Mouse (Mus musculus) forebrain, embryonic 11.5 days (tissue): ENCODE data around the gene Thsd4. TPM values are rescaled to one million over a fixed set of nuclear protein-coding genes. Genes with fewer than 3 reads are reported as not detected.

ENCODE experiments used
- ATAC-seq: fragments of 200-750 bp; cut with Nextera tagmentation; replicated peaks from 2 replicates; pipeline ENCODE4 v1.8.0; 2017; ENCODE audit warnings: moderate TSS enrichment; ENCODE audit not compliant: low FRiP score
- DNase-seq: peaks from one replicate; pipeline ENCODE4 v3.0.0-alpha.2; 2017; ENCODE audit warnings: low spot score
- H3K27ac ChIP-seq: fragments of 300-500 bp; sonication (generic); 2 replicates; pipeline ENCODE4 v1.5.1; 2014; ENCODE audit warnings: low read depth, low read length
- H3K27me3 ChIP-seq: fragments of 300-500 bp; sonication (generic); 2 replicates; pipeline ENCODE4 v1.6.1; 2014; ENCODE audit warnings: mild to moderate bottlenecking, low read length, mixed read lengths; ENCODE audit not compliant: control insufficient read depth, insufficient read depth
- H3K36me3 ChIP-seq: fragments of 300-500 bp; sonication (generic); 2 replicates; pipeline ENCODE4 v1.6.1; 2014; ENCODE audit warnings: mild to moderate bottlenecking, low read length, moderate library complexity, mixed read lengths; ENCODE audit not compliant: control insufficient read depth, insufficient read depth
- H3K4me1 ChIP-seq: fragments of 300-500 bp; sonication (generic); replicated peaks from 2 replicates; pipeline ENCODE4 v1.6.1; 2014; ENCODE audit warnings: low read length, mixed read lengths; ENCODE audit not compliant: control insufficient read depth, insufficient read depth
- H3K4me2 ChIP-seq: fragments of 300-500 bp; sonication (generic); 2 replicates; pipeline ENCODE4 v1.6.1; 2014; ENCODE audit warnings: low read depth, mild to moderate bottlenecking, low read length, moderate library complexity, mixed read lengths; ENCODE audit not compliant: severe bottlenecking
- H3K4me3 ChIP-seq: fragments of 300-500 bp; sonication (generic); 2 replicates; pipeline ENCODE4 v1.5.1; 2014; ENCODE audit warnings: low read depth, low read length
- H3K9ac ChIP-seq: fragments of 300-500 bp; sonication (generic); 2 replicates; pipeline ENCODE4 v1.6.1; 2014; ENCODE audit warnings: low read length
- H3K9me3 ChIP-seq: fragments of 300-500 bp; sonication (generic); 2 replicates; pipeline ENCODE4 v1.6.1; 2016; ENCODE audit warnings: low read length, mixed read lengths; ENCODE audit not compliant: control insufficient read depth
- WGBS: fragments of 180-500 bp; shearing (Covaris S2); extraction: QIAGEN DNeasy Blood & Tissue Kit; methylation state at CpG from one replicate; pipeline ENCODE4 v1.1.7; 2014; 5-methylcytosine and 5-hydroxymethylcytosine counted together
- polyA plus RNA-seq: library from polyadenylated mRNA; unstranded; fragments of >200 nt; fragmentation: Nextera tagmentation; extraction: Ambion mirVana; gene quantifications from 2 replicates; pipeline ENCODE4 v1.2.1, GENCODE M21; 2014

Thsd4 gene
- polyA plus RNA-seq, 1 experiment from 2014 or later, result 4.6 TPM

GRCm38 (mm10) chr9:60166990-60167389, 354.9 kb downstream of the Thsd4 start:
- Histone ChIP-seq H3K36me3 (no peaks in the 10 kb centered on the region), H3K27ac (no peak overlapping the region), H3K4me3 (no peak overlapping the region), H3K4me2 (no peak overlapping the region), H3K27me3 (no peaks in the 10 kb centered on the region), H3K9ac (no peak overlapping the region), H3K4me1 (no peaks in the 10 kb centered on the region), H3K9me3 (no peaks in the 10 kb centered on the region)
- 78% methylated on average over 4 of the region's 4 CpGs for WGBS
- DNase-seq, result no peak
- no peak for ATAC-seq

- Histone ChIP-seq H3K9ac (no peak overlapping the region), H3K4me3 (no peak overlapping the region), H3K4me1 (no peaks in the 10 kb centered on the region), H3K9me3 (no peaks in the 10 kb centered on the region), H3K27me3 (no peaks in the 10 kb centered on the region), H3K4me2 (no peak overlapping the region), H3K36me3 (no peaks in the 10 kb centered on the region), H3K27ac (no peak overlapping the region)
- DNase-seq (no peak), ATAC-seq (no peak)
- WGBS, result 42% methylated on average over 5 of the region's 5 CpGs
Observed at GRCm38 (mm10) chr9:60160855-60161254, 361.0 kb downstream of the Thsd4 start.

GRCm38 (mm10) chr9:60160194-60160593, 361.7 kb downstream of the Thsd4 start:
- ATAC-seq (no peak), DNase-seq (no peak)
- Histone ChIP-seq H3K9ac (no peak overlapping the region), H3K36me3 (no peaks in the 10 kb centered on the region), H3K27me3 (no peaks in the 10 kb centered on the region), H3K4me2 (no peak overlapping the region), H3K9me3 (no peaks in the 10 kb centered on the region), H3K27ac (no peak overlapping the region), H3K4me1 (no peaks in the 10 kb centered on the region), H3K4me3 (no peak overlapping the region)
- WGBS, result 86% methylated on average over 7 of the region's 7 CpGs

DNA sequence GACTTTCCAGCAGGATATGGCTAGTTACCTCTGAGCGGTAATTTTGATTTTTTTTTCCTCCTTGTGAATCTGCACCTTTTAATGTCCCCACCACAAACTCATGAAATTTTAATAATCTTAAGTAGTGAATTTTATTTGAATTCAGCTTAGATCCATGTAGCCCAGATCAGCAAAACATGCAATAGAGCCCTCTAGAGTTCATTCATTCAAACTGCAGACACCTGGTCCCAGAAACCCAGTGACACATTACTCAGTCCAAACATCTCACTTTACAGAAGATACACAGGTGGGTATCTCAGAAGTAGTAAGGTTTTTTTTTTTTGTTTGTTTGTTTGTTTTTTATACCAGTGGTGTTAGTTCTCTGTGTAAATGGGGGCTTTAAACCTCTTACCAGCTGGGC, 368.9 kb downstream of the Thsd4 start:
- 95% methylated on average over 1 of the region's 1 CpGs for WGBS
- Histone ChIP-seq H3K9ac (no peak overlapping the region), H3K4me1 (peaks cover 4% of the 10 kb centered on the region; the same call in 1 of the 2 replicates), H3K4me2 (no peak overlapping the region), H3K27ac (no peak overlapping the region), H3K27me3 (no peaks in the 10 kb centered on the region), H3K36me3 (no peaks in the 10 kb centered on the region), H3K4me3 (no peak overlapping the region), H3K9me3 (no peaks in the 10 kb centered on the region; the same call in 1 of the 2 replicates)
- ATAC-seq, result no peak
- DNase-seq, result no peak

GRCm38 (mm10) chr9:60151897-60152627, 369.8 kb downstream of the Thsd4 start:
- no peaks in the 10 kb centered on the region for H3K36me3 ChIP-seq
- H3K9me3 ChIP-seq, result no peaks in the 10 kb centered on the region; the same call in 1 of the 2 replicates
- H3K27me3 ChIP-seq, result no peaks in the 10 kb centered on the region
- ATAC-seq (no peak), DNase-seq (no peak)
- WGBS, result 89% methylated on average over 11 of the region's 11 CpGs
- H3K4me2 ChIP-seq, result no peak overlapping the region
- H3K9ac ChIP-seq, result no peak overlapping the region
- H3K27ac ChIP-seq, result no peak overlapping the region
- H3K4me3 ChIP-seq, result no peak overlapping the region
- peaks cover 4% of the 10 kb centered on the region; the same call in 1 of the 2 replicates for H3K4me1 ChIP-seq

GRCm38 (mm10) chr9:60150511-60150910, 371.3 kb downstream of the Thsd4 start:
- no peaks in the 10 kb centered on the region; the same call in 1 of the 2 replicates for H3K9me3 ChIP-seq
- no peak overlapping the region for H3K9ac ChIP-seq
- ATAC-seq, result no peak
- H3K4me3 ChIP-seq, result no peak overlapping the region
- H3K27me3 ChIP-seq, result no peaks in the 10 kb centered on the region
- no peak for DNase-seq
- H3K27ac ChIP-seq, result no peak overlapping the region
- H3K4me2 ChIP-seq, result no peak overlapping the region
- 95% methylated on average over 1 of the region's 1 CpGs for WGBS
- peaks cover 4% of the 10 kb centered on the region; the same call in 1 of the 2 replicates for H3K4me1 ChIP-seq
- no peaks in the 10 kb centered on the region for H3K36me3 ChIP-seq

DNA sequence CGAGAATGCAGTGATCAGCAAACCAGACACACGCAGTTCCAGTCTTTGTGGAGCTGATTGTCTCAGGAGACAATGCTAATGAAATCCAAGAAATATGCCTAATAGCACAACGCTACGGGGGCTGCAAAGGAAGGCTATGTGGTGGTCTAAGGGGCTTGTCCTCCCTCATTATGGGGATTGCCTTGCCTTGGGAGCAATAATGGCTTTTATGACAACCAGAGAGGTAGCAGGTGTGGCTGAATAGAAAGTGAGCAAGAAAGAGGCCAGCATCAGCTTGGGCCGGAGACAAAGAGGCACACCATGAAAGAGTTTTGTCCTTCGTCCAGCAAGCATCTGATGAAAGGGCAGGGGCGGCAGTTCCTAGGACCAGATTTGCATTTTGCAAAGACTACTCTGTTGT, 372.9 kb downstream of the Thsd4 start:
- Histone ChIP-seq H3K9me3 (no peaks in the 10 kb centered on the region; the same call in 1 of the 2 replicates), H3K9ac (no peak overlapping the region), H3K4me2 (no peak overlapping the region; the same call in 1 of the 2 replicates), H3K4me3 (no peak overlapping the region), H3K27ac (peak overlapping the region; percentile 37), H3K4me1 (peaks cover 4% of the 10 kb centered on the region; the same call in 1 of the 2 replicates), H3K36me3 (no peaks in the 10 kb centered on the region), H3K27me3 (no peaks in the 10 kb centered on the region)
- 0 out of 2 replicates have a peak, but pooled peaks have one; percentile 12 for ATAC-seq
- 21% methylated on average over 7 of the region's 7 CpGs for WGBS
- DNase-seq, result no peak

DNA sequence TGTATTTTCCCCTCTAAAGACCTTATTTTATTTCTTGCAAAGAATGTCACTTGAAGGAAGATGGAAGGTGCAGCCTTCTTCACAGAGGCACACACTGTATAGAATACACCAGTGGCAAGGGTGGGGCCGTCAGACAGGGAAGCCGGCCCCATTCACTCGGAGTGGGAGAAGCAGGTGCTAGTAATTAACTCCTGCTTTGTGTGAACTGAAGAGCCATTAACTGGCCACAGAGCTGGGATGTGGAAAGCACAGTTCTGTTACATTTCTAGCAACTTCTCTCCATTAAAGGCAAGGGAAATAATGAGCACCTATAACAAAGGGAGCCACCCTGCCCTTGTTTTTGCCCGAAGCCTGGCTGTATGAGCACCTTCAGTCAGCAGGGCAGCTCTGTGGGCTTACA, 374.4 kb downstream of the Thsd4 start:
- Histone ChIP-seq H3K9ac (no peak overlapping the region), H3K4me1 (peaks cover 4% of the 10 kb centered on the region; the same call in 1 of the 2 replicates), H3K36me3 (no peaks in the 10 kb centered on the region), H3K4me3 (no peak overlapping the region), H3K9me3 (no peaks in the 10 kb centered on the region), H3K27me3 (no peaks in the 10 kb centered on the region), H3K4me2 (no peak overlapping the region), H3K27ac (no peak overlapping the region)
- DNase-seq (no peak), ATAC-seq (no peak)
- WGBS, result 28% methylated on average over 4 of the region's 4 CpGs

DNA sequence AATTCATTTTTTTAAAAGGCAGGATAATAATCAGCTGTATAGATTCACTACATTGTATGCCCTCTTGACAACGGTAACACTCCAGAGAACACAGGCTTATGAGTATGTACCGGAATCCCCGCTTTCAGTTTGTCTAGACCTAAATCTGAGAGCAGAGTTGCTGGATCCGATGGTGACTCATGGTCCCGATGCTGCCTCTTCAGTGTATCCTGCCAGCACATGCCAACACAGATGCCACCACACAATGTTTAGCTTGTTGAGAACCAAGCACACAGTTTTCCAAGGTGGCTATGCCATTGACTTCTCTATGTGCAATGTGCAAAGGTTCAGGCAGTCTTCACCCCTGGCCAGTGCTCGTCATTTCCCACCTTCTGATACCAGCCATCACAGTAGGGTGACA, 378.0 kb downstream of the Thsd4 start:
- H3K9me3 ChIP-seq, result no peaks in the 10 kb centered on the region
- WGBS, result 94% methylated on average over 6 of the region's 6 CpGs
- H3K4me3 ChIP-seq, result no peak overlapping the region
- DNase-seq, result no peak
- ATAC-seq, result no peak
- H3K27me3 ChIP-seq, result no peaks in the 10 kb centered on the region
- H3K27ac ChIP-seq, result no peak overlapping the region
- peaks cover 8% of the 10 kb centered on the region for H3K4me1 ChIP-seq
- H3K4me2 ChIP-seq, result no peak overlapping the region
- H3K9ac ChIP-seq, result no peak overlapping the region
- no peaks in the 10 kb centered on the region for H3K36me3 ChIP-seq
